Mouse (Mus musculus) MEL (cell line): ENCODE measurements at regions not wholly inside any gene's neighbourhood (a gene's known extent, or its start where the extent isn't known, plus 50 kb on each side); places are given as distances from the start of the nearest gene placed in this dataset.

Experiments
- DNase-seq: peaks from one replicate; pipeline ENCODE4 v3.0.0; 2011; ENCODE audit warnings: low read depth, low spot score
- H3K27ac ChIP-seq: 2 replicates; pipeline ENCODE4 v1.5.1; 2012; ENCODE audit warnings: low read depth, mild to moderate bottlenecking, control low read depth, low read length, moderate library complexity; ENCODE audit not compliant: control insufficient read depth
- H3K27me3 ChIP-seq, 2 experiments: fragments of 150-350 bp in 1 of 2; sonication (generic) in 1 of 2; 2 replicates each; pipeline ENCODE4 v1.6.1; 2012; ENCODE audit warnings: low read length in 2 of 2, mild to moderate bottlenecking in 2 of 2, improper control_type of control experiment in 1 of 2, moderate library complexity in 1 of 2; ENCODE audit not compliant: insufficient read depth in 2 of 2, control insufficient read depth in 1 of 2
- H3K36me3 ChIP-seq, 2 experiments: 2 replicates each; pipeline ENCODE4 v1.6.1; 2012 to 2014; ENCODE audit warnings: low read length in 2 of 2, improper control_type of control experiment in 1 of 2, inconsistent platforms in 1 of 2, mild to moderate bottlenecking in 1 of 2; ENCODE audit not compliant: insufficient read depth in 2 of 2, control insufficient read depth in 1 of 2
- H3K4me1 ChIP-seq, 2 experiments: fragments of 150-350 bp in 1 of 2; sonication (generic) in 1 of 2; 2 replicates each; pipeline ENCODE4 v1.6.1; 2012; ENCODE audit warnings: low read length in 2 of 2, improper control_type of control experiment in 1 of 2, mild to moderate bottlenecking in 1 of 2; ENCODE audit not compliant: insufficient read depth in 2 of 2, control insufficient read depth in 1 of 2
- H3K4me3 ChIP-seq, 2 experiments: fragments of 150-350 bp in 1 of 2; sonication (generic) in 1 of 2; 2 replicates each; pipeline ENCODE4 v1.5.1; 2012; ENCODE audit warnings: low read depth in 2 of 2, low read length in 2 of 2, mild to moderate bottlenecking in 2 of 2, moderate library complexity in 2 of 2, control low read depth in 1 of 2, improper control_type of control experiment in 1 of 2; ENCODE audit not compliant: control insufficient read depth in 1 of 2, insufficient read depth in 1 of 2
- H3K79me2 ChIP-seq: 2 replicates; pipeline ENCODE4 v1.6.1; 2012; ENCODE audit warnings: mild to moderate bottlenecking, low read length, moderate library complexity; ENCODE audit not compliant: control insufficient read depth, poor library complexity, insufficient read depth
- H3K9ac ChIP-seq: 2 replicates; pipeline ENCODE4 v1.6.1; 2012; ENCODE audit warnings: low read depth, mild to moderate bottlenecking, control low read depth, low read length, moderate library complexity; ENCODE audit not compliant: control insufficient read depth, poor library complexity, severe bottlenecking
- H3K9me3 ChIP-seq: fragments of 150-350 bp; sonication (generic); replicated peaks from 2 replicates; pipeline ENCODE4 v1.6.1; 2012; ENCODE audit warnings: mild to moderate bottlenecking, low read length, improper control_type of control experiment, moderate library complexity; ENCODE audit not compliant: insufficient read depth
- BHLHE40 ChIP-seq: IDR thresholded peaks from 2 replicates; pipeline ENCODE4 v1.6.1; 2012; ENCODE audit warnings: low read depth, mild to moderate bottlenecking, inconsistent platforms, low read length, improper control_type of control experiment, borderline replicate concordance
- CHD1 ChIP-seq: IDR thresholded peaks from 2 replicates; pipeline ENCODE4 v1.6.1; 2012; ENCODE audit warnings: low read depth, mild to moderate bottlenecking, inconsistent platforms, low read length, improper control_type of control experiment
- CTCF ChIP-seq, 3 experiments: IDR thresholded peaks in 2 of 3; conservative IDR thresholded peaks in 1 of 3; 2 replicates each; pipeline ENCODE4 v1.5.1; 2011 to 2012; ENCODE audit warnings: low read length in 3 of 3, low read depth in 2 of 3, mild to moderate bottlenecking in 2 of 3, improper control_type of control experiment in 1 of 3, inconsistent platforms in 1 of 3, mixed read lengths in 1 of 3, moderate library complexity in 1 of 3; ENCODE audit not compliant: control insufficient read depth in 1 of 3, insufficient read depth in 1 of 3, poor library complexity in 1 of 3, severe bottlenecking in 1 of 3
- ELF1 ChIP-seq: IDR thresholded peaks from 2 replicates; pipeline ENCODE4 v1.6.1; 2014; ENCODE audit warnings: low read depth, mild to moderate bottlenecking, inconsistent platforms, low read length, improper control_type of control experiment, moderate library complexity
- EP300 ChIP-seq, 2 experiments: IDR thresholded peaks; 2 replicates each; pipeline ENCODE4 v1.6.1; 2011; ENCODE audit warnings: improper control_type of control experiment in 2 of 2, low read length in 2 of 2, low read depth in 1 of 2, mild to moderate bottlenecking in 1 of 2
- GABPA ChIP-seq: IDR thresholded peaks from 2 replicates; pipeline ENCODE4 v1.6.1; 2012; ENCODE audit warnings: low read depth, mild to moderate bottlenecking, inconsistent platforms, low read length, improper control_type of control experiment, moderate library complexity
- HCFC1 ChIP-seq: IDR thresholded peaks from 2 replicates; pipeline ENCODE4 v1.6.1; 2012; ENCODE audit warnings: low read depth, mild to moderate bottlenecking, inconsistent platforms, low read length, improper control_type of control experiment, moderate library complexity
- KAT2A ChIP-seq: conservative IDR thresholded peaks from 2 replicates; pipeline ENCODE4 v1.6.1; 2012; ENCODE audit warnings: low read depth, low read length, improper control_type of control experiment, inconsistent platforms
- MAFK ChIP-seq: IDR thresholded peaks from 2 replicates; pipeline ENCODE4 v1.6.1; 2011; ENCODE audit warnings: low read depth, mild to moderate bottlenecking, low read length, improper control_type of control experiment, borderline replicate concordance
- MAX ChIP-seq: IDR thresholded peaks from 2 replicates; pipeline ENCODE4 v1.6.1; 2011; ENCODE audit warnings: low read length, improper control_type of control experiment
- MAZ ChIP-seq: IDR thresholded peaks from 2 replicates; pipeline ENCODE4 v1.6.1; 2012; ENCODE audit warnings: low read depth, mild to moderate bottlenecking, inconsistent platforms, low read length, improper control_type of control experiment
- MEF2A ChIP-seq: IDR thresholded peaks from 2 replicates; pipeline ENCODE4 v1.6.1; 2014; ENCODE audit warnings: low read depth, mild to moderate bottlenecking, inconsistent platforms, low read length, improper control_type of control experiment; ENCODE audit not compliant: poor library complexity, insufficient replicate concordance, severe bottlenecking; ENCODE audit errors: extremely low read depth
- MXI1 ChIP-seq: IDR thresholded peaks from 2 replicates; pipeline ENCODE4 v1.6.1; 2011; ENCODE audit warnings: mild to moderate bottlenecking, low read depth, low read length, improper control_type of control experiment
- MYC ChIP-seq: IDR thresholded peaks from 2 replicates; pipeline ENCODE4 v1.6.1; 2011; ENCODE audit warnings: low read depth, mild to moderate bottlenecking, low read length, improper control_type of control experiment, moderate library complexity
- NELFE ChIP-seq: IDR thresholded peaks from 2 replicates; pipeline ENCODE4 v1.6.1; 2011; ENCODE audit warnings: low read depth, low read length, improper control_type of control experiment
- NRF1 ChIP-seq: IDR thresholded peaks from 2 replicates; pipeline ENCODE4 v1.6.1; 2014; ENCODE audit warnings: low read depth, mild to moderate bottlenecking, inconsistent platforms, low read length, improper control_type of control experiment, moderate library complexity; ENCODE audit not compliant: poor library complexity, insufficient read depth, severe bottlenecking
- POLR2AphosphoS2 ChIP-seq: IDR thresholded peaks from 2 replicates; pipeline ENCODE4 v1.6.1; 2011; ENCODE audit warnings: low read length, improper control_type of control experiment
- RAD21 ChIP-seq: IDR thresholded peaks from 2 replicates; pipeline ENCODE4 v1.6.1; 2011; ENCODE audit warnings: mild to moderate bottlenecking, low read depth, low read length, improper control_type of control experiment
- TBP ChIP-seq: IDR thresholded peaks from 2 replicates; pipeline ENCODE4 v1.8.0; 2011; ENCODE audit warnings: low read depth, low read length, improper control_type of control experiment
- UBTF ChIP-seq: IDR thresholded peaks from 2 replicates; pipeline ENCODE4 v1.6.1; 2012; ENCODE audit warnings: low read depth, mild to moderate bottlenecking, inconsistent platforms, low read length, improper control_type of control experiment, moderate library complexity, borderline replicate concordance; ENCODE audit not compliant: insufficient read depth
- USF2 ChIP-seq, 2 experiments: IDR thresholded peaks; 2 replicates each; pipeline ENCODE4 v1.6.1; 2011 to 2012; ENCODE audit warnings: improper control_type of control experiment in 2 of 2, low read length in 2 of 2, borderline replicate concordance in 1 of 2, inconsistent platforms in 1 of 2, low read depth in 1 of 2, mild to moderate bottlenecking in 1 of 2; ENCODE audit not compliant: insufficient read depth in 1 of 2
- ZC3H11A ChIP-seq: IDR thresholded peaks from 2 replicates; pipeline ENCODE4 v1.6.1; 2012; ENCODE audit warnings: low read depth, mild to moderate bottlenecking, inconsistent platforms, low read length, improper control_type of control experiment
- ZNF384 ChIP-seq: IDR thresholded peaks from 2 replicates; pipeline ENCODE4 v1.6.1; 2012; ENCODE audit warnings: low read depth, mild to moderate bottlenecking, inconsistent platforms, low read length, improper control_type of control experiment

DNA sequence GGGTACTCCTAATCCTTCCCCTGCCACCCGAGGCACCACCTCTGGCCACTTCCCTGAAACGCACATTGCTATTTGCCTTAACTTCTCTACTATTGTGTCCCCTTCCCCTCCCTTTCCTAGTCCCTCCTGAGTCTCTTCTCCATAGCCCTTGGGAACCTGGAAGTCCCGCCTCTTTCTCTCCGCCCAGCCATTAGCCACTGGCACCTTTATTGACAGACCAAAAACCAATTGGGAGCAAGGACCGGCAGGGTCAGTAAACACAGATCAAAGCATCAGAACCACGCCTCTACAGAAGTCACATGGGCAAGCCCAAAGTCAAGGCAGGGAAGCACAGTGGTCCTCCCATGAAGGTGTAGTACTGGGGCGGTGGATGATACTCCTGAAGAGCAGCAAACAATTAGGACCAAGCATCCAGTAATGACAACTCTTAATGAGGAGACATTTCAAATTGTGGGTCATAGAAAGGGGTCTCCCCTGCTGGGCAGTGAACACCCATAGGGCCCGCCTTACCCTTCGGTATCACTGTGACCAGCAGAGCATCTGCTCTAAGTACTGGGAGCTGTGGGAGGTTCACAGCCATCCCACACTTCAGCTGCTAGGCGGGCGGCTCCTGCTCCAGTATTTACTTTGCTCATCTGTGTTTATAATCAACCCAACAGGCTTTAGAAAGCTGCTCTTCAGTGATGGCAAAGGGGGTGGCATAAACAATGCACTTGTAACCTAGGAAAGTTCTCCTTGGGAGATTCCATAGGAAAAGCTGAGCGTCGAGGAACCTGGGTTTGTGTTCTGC lies 226.5 kb upstream of the Mphosph6 start:
- Histone ChIP-seq H3K79me2 (no peaks in the 10 kb centered on the region), H3K27me3 (no peaks in the 10 kb centered on the region), H3K36me3 (no peaks in the 10 kb centered on the region), H3K4me1 (no peaks in the 10 kb centered on the region), H3K9ac (no peak overlapping the region), H3K27ac (no peak overlapping the region), H3K9me3 (no peaks in the 10 kb centered on the region), H3K4me3 (no peak overlapping the region)
- TF ChIP-seq GABPA, result no peak
- no peak for DNase-seq

DNA sequence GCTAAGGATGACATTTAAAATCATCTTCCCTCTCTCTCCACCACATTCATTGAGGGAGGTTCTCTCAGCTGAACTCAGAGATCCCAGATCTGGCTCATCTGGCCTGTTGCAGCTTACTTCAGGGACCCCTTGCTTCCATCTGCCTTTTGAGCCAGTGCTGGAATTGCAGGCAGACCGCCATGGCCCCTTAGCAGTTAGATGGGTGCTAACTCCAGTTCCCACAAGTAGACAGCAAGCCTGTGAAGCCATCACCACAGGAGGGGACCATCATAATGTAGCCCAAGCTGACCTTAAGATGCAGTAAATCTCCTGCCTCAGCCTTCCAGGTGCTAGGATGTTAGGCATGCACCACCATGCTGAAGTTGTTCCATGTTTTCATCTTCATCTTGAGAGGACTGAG lies 221.7 kb upstream of the Mphosph6 start:
- H3K36me3 ChIP-seq, result no peaks in the 10 kb centered on the region
- no peak for DNase-seq
- no peak overlapping the region for H3K9ac ChIP-seq
- TF ChIP-seq BHLHE40, result no peak
- TF ChIP-seq MAFK, result no peak
- TF ChIP-seq KAT2A, result no peak
- TF ChIP-seq CTCF (IDR thresholded peaks at IDR 0.05 in 2 of 3, conservative IDR thresholded peaks at IDR 0.05 in 1 of 3; ENCODE audit: control insufficient read depth in 1 of 3, insufficient read depth in 1 of 3, low read depth in 2 of 3, low read length in 3 of 3, poor library complexity in 1 of 3, severe bottlenecking in 1 of 3), result no peak
- TF ChIP-seq MXI1, result no peak
- TF ChIP-seq RAD21, result no peak
- no peak for TF ChIP-seq UBTF
- no peak for TF ChIP-seq POLR2AphosphoS2
- TF ChIP-seq HCFC1, result no peak
- no peaks in the 10 kb centered on the region for H3K9me3 ChIP-seq
- H3K4me1 ChIP-seq, result no peaks in the 10 kb centered on the region
- H3K4me3 ChIP-seq, result no peak overlapping the region
- H3K27ac ChIP-seq, result no peak overlapping the region
- no peaks in the 10 kb centered on the region for H3K27me3 ChIP-seq
- no peaks in the 10 kb centered on the region for H3K79me2 ChIP-seq

DNA sequence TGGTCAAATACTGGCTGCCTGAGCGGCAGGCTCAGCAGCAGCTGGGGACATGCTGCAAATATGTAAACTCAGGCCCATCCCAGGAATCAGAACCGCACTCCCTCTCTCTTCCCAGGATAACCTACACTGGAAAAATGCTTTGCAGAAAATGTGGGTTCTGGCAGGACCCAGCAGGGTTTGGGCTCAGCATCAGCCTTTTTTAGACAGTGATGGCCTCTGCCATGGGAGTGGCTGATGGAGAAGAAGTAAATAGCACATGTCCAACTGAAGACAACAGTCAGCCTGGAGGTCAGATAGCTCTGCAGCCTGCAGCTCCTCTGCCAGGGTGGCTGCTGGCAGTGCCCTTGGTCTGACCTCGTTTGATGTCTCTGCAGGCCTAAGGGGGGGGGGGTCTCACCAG lies 220.2 kb upstream of the Mphosph6 start:
- Histone ChIP-seq H3K27ac (no peak overlapping the region), H3K9me3 (no peaks in the 10 kb centered on the region), H3K79me2 (no peaks in the 10 kb centered on the region)
- TF ChIP-seq MAZ (no peak), ZC3H11A (no peak), TBP (no peak), CHD1 (no peak), MAX (no peak), MEF2A (no peak), ELF1 (no peak), ZNF384 (no peak), EP300 (IDR thresholded peaks at IDR 0.05; ENCODE audit: low read depth in 1 of 2, low read length in 2 of 2) (no peak), RAD21 (no peak), MYC (no peak), GABPA (no peak), NRF1 (no peak), NELFE (no peak), USF2 (IDR thresholded peaks at IDR 0.05; ENCODE audit: borderline replicate concordance in 1 of 2, insufficient read depth in 1 of 2, low read depth in 1 of 2, low read length in 2 of 2) (no peak), CTCF (IDR thresholded peaks at IDR 0.05 in 2 of 3, conservative IDR thresholded peaks at IDR 0.05 in 1 of 3; ENCODE audit: control insufficient read depth in 1 of 3, insufficient read depth in 1 of 3, low read depth in 2 of 3, low read length in 3 of 3, poor library complexity in 1 of 3, severe bottlenecking in 1 of 3) (no peak)
- TF ChIP-seq, all 39 proteins: peak for 0
- no peak overlapping the region for H3K4me3 ChIP-seq
- H3K36me3 ChIP-seq, result no peaks in the 10 kb centered on the region
- H3K9ac ChIP-seq, result no peak overlapping the region
- no peaks in the 10 kb centered on the region for H3K27me3 ChIP-seq
- no peak for DNase-seq
- H3K4me1 ChIP-seq, result no peaks in the 10 kb centered on the region
